Mouse (Mus musculus): Measurements from ENCODE around the gene Slc35f5. TPM values are rescaled to one million over a fixed set of nuclear protein-coding genes. Genes with fewer than 3 reads are reported as not detected.
A peak's percentile ranks its signal among the peaks of the same experiment; 100 is the strongest.

The Slc35f5 gene
- polyA plus RNA-seq, 1 experiment from 2014 or later: 32.7 TPM

GRCm38 (mm10) chr1:125537131-125537530 lies 23.3 kb upstream of the Slc35f5 start:
- 63% methylated on average over 2 of the region's 2 CpGs for WGBS (ENCODE audit: insufficient replicate concordance)
- no peak overlapping the region for H3K27ac ChIP-seq (ENCODE audit: low read length)
- no peak for ATAC-seq (ENCODE audit: low read depth)

GRCm38 (mm10) chr1:125537776-125538175 lies 22.6 kb upstream of the Slc35f5 start:
- H3K4me2 ChIP-seq (ENCODE audit: low read depth, low read length): no peak overlapping the region
- H3K4me3 ChIP-seq (ENCODE audit: low read depth, low read length): no peak overlapping the region
- H3K36me3 ChIP-seq (ENCODE audit: control insufficient read depth, insufficient read depth): no peaks in the 10 kb centered on the region
- H3K9me3 ChIP-seq (replicated peaks; ENCODE audit: control insufficient read depth, low read length): no peaks in the 10 kb centered on the region
- no peak overlapping the region for H3K27ac ChIP-seq (ENCODE audit: low read length)
- no peak overlapping the region for H3K9ac ChIP-seq (ENCODE audit: low read depth, low read length)
- no peak for ATAC-seq (ENCODE audit: low read depth)
- 51% methylated on average over 8 of the region's 8 CpGs for WGBS (ENCODE audit: insufficient replicate concordance)
- no peaks in the 10 kb centered on the region; the same call in 1 of the 2 replicates for H3K4me1 ChIP-seq (ENCODE audit: control insufficient read depth, low read depth, low read length)
- no peaks in the 10 kb centered on the region for H3K27me3 ChIP-seq (ENCODE audit: control insufficient read depth, insufficient read depth, low read depth, low read length)

More at GRCm38 (mm10) chr1:125537131-125537530, 23.3 kb upstream of the Slc35f5 start:
- Histone ChIP-seq H3K27me3 (ENCODE audit: control insufficient read depth, insufficient read depth, low read depth, low read length) (no peaks in the 10 kb centered on the region), H3K4me2 (ENCODE audit: low read depth, low read length) (no peak overlapping the region), H3K9ac (ENCODE audit: low read depth, low read length) (no peak overlapping the region), H3K36me3 (ENCODE audit: control insufficient read depth, insufficient read depth) (no peaks in the 10 kb centered on the region), H3K4me3 (ENCODE audit: low read depth, low read length) (no peak overlapping the region), H3K4me1 (ENCODE audit: control insufficient read depth, low read depth, low read length) (no peaks in the 10 kb centered on the region; the same call in 1 of the 2 replicates), H3K9me3 (replicated peaks; ENCODE audit: control insufficient read depth, low read length) (no peaks in the 10 kb centered on the region)

GRCm38 (mm10) chr1:125539312-125539711 lies 21.1 kb upstream of the Slc35f5 start:
- no peaks in the 10 kb centered on the region for H3K36me3 ChIP-seq (ENCODE audit: control insufficient read depth, insufficient read depth)
- H3K4me2 ChIP-seq (ENCODE audit: low read depth, low read length): no peak overlapping the region
- WGBS (ENCODE audit: insufficient replicate concordance): 50% methylated on average over 2 of the region's 2 CpGs
- no peaks in the 10 kb centered on the region for H3K9me3 ChIP-seq (replicated peaks; ENCODE audit: control insufficient read depth, low read length)
- H3K4me1 ChIP-seq (ENCODE audit: control insufficient read depth, low read depth, low read length): no peaks in the 10 kb centered on the region
- H3K27me3 ChIP-seq (ENCODE audit: control insufficient read depth, insufficient read depth, low read depth, low read length): no peaks in the 10 kb centered on the region
- no peak overlapping the region for H3K4me3 ChIP-seq (ENCODE audit: low read depth, low read length)
- ATAC-seq (ENCODE audit: low read depth): no peak
- no peak overlapping the region for H3K9ac ChIP-seq (ENCODE audit: low read depth, low read length)
- no peak overlapping the region for H3K27ac ChIP-seq (ENCODE audit: low read length)

GRCm38 (mm10) chr1:125542008-125542999 lies 18.1 kb upstream of the Slc35f5 start:
- H3K4me1 ChIP-seq (ENCODE audit: control insufficient read depth, low read depth, low read length): no peaks in the 10 kb centered on the region
- ATAC-seq (ENCODE audit: low read depth): no peak
- H3K4me3 ChIP-seq (ENCODE audit: low read depth, low read length): no peak overlapping the region
- no peaks in the 10 kb centered on the region for H3K9me3 ChIP-seq (replicated peaks; ENCODE audit: control insufficient read depth, low read length)
- no peaks in the 10 kb centered on the region for H3K27me3 ChIP-seq (ENCODE audit: control insufficient read depth, insufficient read depth, low read depth, low read length)
- 69% methylated on average over 7 of the region's 7 CpGs for WGBS (ENCODE audit: insufficient replicate concordance)
- no peak overlapping the region for H3K4me2 ChIP-seq (ENCODE audit: low read depth, low read length)
- no peak overlapping the region for H3K27ac ChIP-seq (ENCODE audit: low read length)
- H3K36me3 ChIP-seq (ENCODE audit: control insufficient read depth, insufficient read depth): no peaks in the 10 kb centered on the region
- H3K9ac ChIP-seq (ENCODE audit: low read depth, low read length): no peak overlapping the region

GRCm38 (mm10) chr1:125549872-125550271 lies 10.5 kb upstream of the Slc35f5 start:
- no peaks in the 10 kb centered on the region for H3K27me3 ChIP-seq (ENCODE audit: control insufficient read depth, insufficient read depth, low read depth, low read length)
- H3K9me3 ChIP-seq (replicated peaks; ENCODE audit: control insufficient read depth, low read length): no peaks in the 10 kb centered on the region
- ATAC-seq (ENCODE audit: low read depth): no peak
- H3K9ac ChIP-seq (ENCODE audit: low read depth, low read length): no peak overlapping the region
- WGBS (ENCODE audit: insufficient replicate concordance): 26% methylated on average over 1 of the region's 1 CpGs
- no peaks in the 10 kb centered on the region for H3K36me3 ChIP-seq (ENCODE audit: control insufficient read depth, insufficient read depth)
- H3K27ac ChIP-seq (ENCODE audit: low read length): peak overlapping the region; percentile 33; the same call in 1 of the 2 replicates
- H3K4me3 ChIP-seq (ENCODE audit: low read depth, low read length): no peak overlapping the region
- H3K4me2 ChIP-seq (ENCODE audit: low read depth, low read length): no peak overlapping the region
- H3K4me1 ChIP-seq (ENCODE audit: control insufficient read depth, low read depth, low read length): no peaks in the 10 kb centered on the region

- Histone ChIP-seq H3K9ac (ENCODE audit: low read depth, low read length) (no peak overlapping the region), H3K4me3 (ENCODE audit: low read depth, low read length) (no peak overlapping the region), H3K4me1 (ENCODE audit: control insufficient read depth, low read depth, low read length) (no peaks in the 10 kb centered on the region), H3K27ac (ENCODE audit: low read length) (peak overlapping the region; percentile 33; the same call in 1 of the 2 replicates), H3K9me3 (replicated peaks; ENCODE audit: control insufficient read depth, low read length) (no peaks in the 10 kb centered on the region), H3K36me3 (ENCODE audit: control insufficient read depth, insufficient read depth) (no peaks in the 10 kb centered on the region), H3K4me2 (ENCODE audit: low read depth, low read length) (no peak overlapping the region), H3K27me3 (ENCODE audit: control insufficient read depth, insufficient read depth, low read depth, low read length) (no peaks in the 10 kb centered on the region)
- ATAC-seq (ENCODE audit: low read depth): peak; percentile 28; the same call in 1 of the 2 replicates
- WGBS (ENCODE audit: insufficient replicate concordance): 38% methylated on average over 1 of the region's 1 CpGs
Observed at GRCm38 (mm10) chr1:125550359-125550758, 10.0 kb upstream of the Slc35f5 start.

- peak; percentile 95 for ATAC-seq (ENCODE audit: low read depth)
- no peak overlapping the region for H3K4me3 ChIP-seq (ENCODE audit: low read depth, low read length)
- no peak overlapping the region for H3K9ac ChIP-seq (ENCODE audit: low read depth, low read length)
- no peaks in the 10 kb centered on the region for H3K4me1 ChIP-seq (ENCODE audit: control insufficient read depth, low read depth, low read length)
- H3K36me3 ChIP-seq (ENCODE audit: control insufficient read depth, insufficient read depth): no peaks in the 10 kb centered on the region
- 53% methylated on average over 2 of the region's 2 CpGs for whole genome bisulfite sequencing (ENCODE audit: insufficient replicate concordance)
- H3K4me2 ChIP-seq (ENCODE audit: low read depth, low read length): no peak overlapping the region
- H3K27ac ChIP-seq (ENCODE audit: low read length): no peak overlapping the region; the same call in 1 of the 2 replicates
- no peaks in the 10 kb centered on the region for H3K27me3 ChIP-seq (ENCODE audit: control insufficient read depth, insufficient read depth, low read depth, low read length)
- no peaks in the 10 kb centered on the region for H3K9me3 ChIP-seq (replicated peaks; ENCODE audit: control insufficient read depth, low read length)
Observed at GRCm38 (mm10) chr1:125551564-125551963, 8.8 kb upstream of the Slc35f5 start.

- Histone ChIP-seq H3K27ac (ENCODE audit: low read length) (no peak overlapping the region), H3K36me3 (ENCODE audit: control insufficient read depth, insufficient read depth) (no peaks in the 10 kb centered on the region), H3K9me3 (replicated peaks; ENCODE audit: control insufficient read depth, low read length) (no peaks in the 10 kb centered on the region), H3K9ac (ENCODE audit: low read depth, low read length) (no peak overlapping the region), H3K4me1 (ENCODE audit: control insufficient read depth, low read depth, low read length) (peaks cover 10% of the 10 kb centered on the region), H3K4me3 (ENCODE audit: low read depth, low read length) (no peak overlapping the region), H3K27me3 (ENCODE audit: control insufficient read depth, insufficient read depth, low read depth, low read length) (no peaks in the 10 kb centered on the region), H3K4me2 (ENCODE audit: low read depth, low read length) (no peak overlapping the region)
- no peak for ATAC-seq (ENCODE audit: low read depth)
- WGBS (ENCODE audit: insufficient replicate concordance): 50% methylated on average over 3 of the region's 3 CpGs
Observed at GRCm38 (mm10) chr1:125559261-125559660, 1.1 kb upstream of the Slc35f5 start.

GRCm38 (mm10) chr1:125559721-125560120 lies 674 bp upstream of the Slc35f5 start:
- 22% methylated on average over 2 of the region's 2 CpGs for WGBS (ENCODE audit: insufficient replicate concordance)
- Histone ChIP-seq H3K4me1 (ENCODE audit: control insufficient read depth, low read depth, low read length) (peaks cover 10% of the 10 kb centered on the region), H3K4me3 (ENCODE audit: low read depth, low read length) (peak overlapping the region; percentile 77), H3K27ac (ENCODE audit: low read length) (peak overlapping the region; percentile 83), H3K9me3 (replicated peaks; ENCODE audit: control insufficient read depth, low read length) (no peaks in the 10 kb centered on the region), H3K4me2 (ENCODE audit: low read depth, low read length) (peak overlapping the region; percentile 73), H3K9ac (ENCODE audit: low read depth, low read length) (peak overlapping the region; percentile 78), H3K27me3 (ENCODE audit: control insufficient read depth, insufficient read depth, low read depth, low read length) (no peaks in the 10 kb centered on the region), H3K36me3 (ENCODE audit: control insufficient read depth, insufficient read depth) (no peaks in the 10 kb centered on the region)
- ATAC-seq (ENCODE audit: low read depth): no peak

Measured in liver, embryonic 16.5 days (tissue).